Mouse (Mus musculus): Measurements from ENCODE around the gene Mgat4e. TPM values are rescaled to one million over a fixed set of nuclear protein-coding genes. Genes with fewer than 3 reads are reported as not detected.

Gene Mgat4e
- polyA plus RNA-seq, 1 experiment from 2014 or later, result not detected

GRCm38 (mm10) chr1:134567511-134567910 is 18.0 kb upstream of the Mgat4e start:
- Histone ChIP-seq H3K4me1 (replicated peaks) (peaks cover 13% of the 10 kb centered on the region), H3K4me2 (no peak overlapping the region), H3K27ac (no peak overlapping the region), H3K4me3 (no peak overlapping the region), H3K27me3 (no peaks in the 10 kb centered on the region), H3K9ac (no peak overlapping the region), H3K36me3 (no peaks in the 10 kb centered on the region), H3K9me3 (replicated peaks) (no peaks in the 10 kb centered on the region)
- WGBS, result 42% methylated on average over 1 of the region's 1 CpGs
- no peak for ATAC-seq (replicated peaks; ENCODE audit: insufficient number of reproducible peaks, insufficient read depth, low FRiP score, low read depth)

- Histone ChIP-seq H3K27me3 (no peaks in the 10 kb centered on the region), H3K9ac (no peak overlapping the region), H3K27ac (no peak overlapping the region), H3K36me3 (no peaks in the 10 kb centered on the region), H3K4me2 (no peak overlapping the region), H3K4me3 (no peak overlapping the region), H3K9me3 (replicated peaks) (no peaks in the 10 kb centered on the region), H3K4me1 (replicated peaks) (peaks cover 23% of the 10 kb centered on the region)
- no peak for ATAC-seq (replicated peaks; ENCODE audit: insufficient number of reproducible peaks, insufficient read depth, low FRiP score, low read depth)
- WGBS, result 88% methylated on average over 3 of the region's 3 CpGs
Measured at GRCm38 (mm10) chr1:134563726-134564125, 14.2 kb upstream of the Mgat4e start.

GRCm38 (mm10) chr1:134562457-134562856 is 13.0 kb upstream of the Mgat4e start:
- H3K9ac ChIP-seq, result no peak overlapping the region

GRCm38 (mm10) chr1:134561770-134562143 is 12.3 kb upstream of the Mgat4e start:
- Histone ChIP-seq H3K27ac (peak overlapping the region; percentile 91; the same call in 1 of the 2 replicates), H3K4me3 (peak overlapping the region; percentile 98), H3K9ac (peak overlapping the region; percentile 94), H3K36me3 (no peaks in the 10 kb centered on the region), H3K4me2 (peak overlapping the region; percentile 84), H3K9me3 (replicated peaks) (no peaks in the 10 kb centered on the region), H3K4me1 (replicated peaks) (peaks cover 20% of the 10 kb centered on the region), H3K27me3 (no peaks in the 10 kb centered on the region)
- no peak for ATAC-seq (replicated peaks; ENCODE audit: insufficient number of reproducible peaks, insufficient read depth, low FRiP score, low read depth)
- WGBS, result 10% methylated on average over 7 of the region's 7 CpGs

More at GRCm38 (mm10) chr1:134562457-134562856, 13.0 kb upstream of the Mgat4e start:
- Histone ChIP-seq H3K4me2 (peak overlapping the region; percentile 84), H3K4me3 (peak overlapping the region; percentile 98), H3K27me3 (no peaks in the 10 kb centered on the region), H3K27ac (no peak overlapping the region), H3K36me3 (no peaks in the 10 kb centered on the region), H3K4me1 (replicated peaks) (peaks cover 18% of the 10 kb centered on the region), H3K9me3 (replicated peaks) (no peaks in the 10 kb centered on the region)
- no peak for ATAC-seq (replicated peaks; ENCODE audit: insufficient number of reproducible peaks, insufficient read depth, low FRiP score, low read depth)

- peaks cover 18% of the 10 kb centered on the region for H3K4me1 ChIP-seq (replicated peaks)
- ATAC-seq (replicated peaks; ENCODE audit: insufficient number of reproducible peaks, insufficient read depth, low FRiP score, low read depth), result no peak
- peak overlapping the region; percentile 84 for H3K4me2 ChIP-seq
- under 1% methylated on average over 67 of the region's 76 CpGs for WGBS
- peak overlapping the region; percentile 91 for H3K27ac ChIP-seq
- H3K4me3 ChIP-seq, result peak overlapping the region; percentile 98
- no peaks in the 10 kb centered on the region for H3K27me3 ChIP-seq
- H3K9me3 ChIP-seq (replicated peaks), result no peaks in the 10 kb centered on the region
- peak overlapping the region; percentile 94 for H3K9ac ChIP-seq
- no peaks in the 10 kb centered on the region for H3K36me3 ChIP-seq
Measured at GRCm38 (mm10) chr1:134560801-134561769, 11.6 kb upstream of the Mgat4e start.

GRCm38 (mm10) chr1:134560396-134560795 is 10.9 kb upstream of the Mgat4e start:
- no peak for ATAC-seq (replicated peaks; ENCODE audit: insufficient number of reproducible peaks, insufficient read depth, low FRiP score, low read depth)
- H3K4me2 ChIP-seq, result peak overlapping the region; percentile 84
- H3K4me1 ChIP-seq (replicated peaks), result peaks cover 23% of the 10 kb centered on the region
- peak overlapping the region; percentile 98 for H3K4me3 ChIP-seq
- peak overlapping the region; percentile 91 for H3K27ac ChIP-seq
- no peaks in the 10 kb centered on the region for H3K9me3 ChIP-seq (replicated peaks)
- H3K27me3 ChIP-seq, result no peaks in the 10 kb centered on the region
- WGBS, result under 1% methylated on average over 41 of the region's 50 CpGs
- H3K36me3 ChIP-seq, result no peaks in the 10 kb centered on the region
- H3K9ac ChIP-seq, result peak overlapping the region; percentile 94

GRCm38 (mm10) chr1:134559976-134560375 is 10.5 kb upstream of the Mgat4e start, which contains the start of gene Kdm5b:
TSS of gene Kdm5b (plus strand) at chr1:134560171.
- peak within 1 kb of the TSS; percentile 94 for H3K9ac ChIP-seq
- H3K4me2 ChIP-seq, result peak within 1 kb of the TSS; percentile 84
- H3K4me1 ChIP-seq (replicated peaks), result peaks cover 26% of the 10 kb centered on the region
- H3K36me3 ChIP-seq, result no peaks in the 10 kb centered on the region
- no peaks in the 10 kb centered on the region for H3K9me3 ChIP-seq (replicated peaks)
- WGBS, result under 1% methylated on average over 34 of the region's 34 CpGs
- peak within 1 kb of the TSS; percentile 98 for H3K4me3 ChIP-seq
- H3K27me3 ChIP-seq, result no peaks in the 10 kb centered on the region
- H3K27ac ChIP-seq, result peak within 1 kb of the TSS; percentile 91
- ATAC-seq (replicated peaks; ENCODE audit: insufficient number of reproducible peaks, insufficient read depth, low FRiP score, low read depth), result peak; percentile 6; the same call in 1 of the 2 replicates

- Histone ChIP-seq H3K4me3 (no peak overlapping the region), H3K36me3 (no peaks in the 10 kb centered on the region), H3K4me1 (replicated peaks) (peaks cover 26% of the 10 kb centered on the region), H3K9ac (no peak overlapping the region), H3K4me2 (no peak overlapping the region; the same call in 1 of the 2 replicates), H3K27ac (no peak overlapping the region), H3K9me3 (replicated peaks) (no peaks in the 10 kb centered on the region), H3K27me3 (no peaks in the 10 kb centered on the region)
- no peak for ATAC-seq (replicated peaks; ENCODE audit: insufficient number of reproducible peaks, insufficient read depth, low FRiP score, low read depth)
- WGBS, result 78% methylated on average over 3 of the region's 3 CpGs
Measured at GRCm38 (mm10) chr1:134559226-134559625, 9.7 kb upstream of the Mgat4e start.

GRCm38 (mm10) chr1:134558511-134558910 is 9.0 kb upstream of the Mgat4e start:
- no peak overlapping the region for H3K4me3 ChIP-seq
- H3K36me3 ChIP-seq, result no peaks in the 10 kb centered on the region
- no peaks in the 10 kb centered on the region for H3K9me3 ChIP-seq (replicated peaks)
- H3K4me2 ChIP-seq, result no peak overlapping the region
- H3K27ac ChIP-seq, result no peak overlapping the region
- ATAC-seq (replicated peaks; ENCODE audit: insufficient number of reproducible peaks, insufficient read depth, low FRiP score, low read depth), result no peak
- peaks cover 26% of the 10 kb centered on the region for H3K4me1 ChIP-seq (replicated peaks)
- H3K27me3 ChIP-seq, result no peaks in the 10 kb centered on the region
- WGBS, result 69% methylated on average over 5 of the region's 5 CpGs
- H3K9ac ChIP-seq, result no peak overlapping the region

- no peaks in the 10 kb centered on the region for H3K9me3 ChIP-seq (replicated peaks)
- under 1% methylated on average over 35 of the region's 35 CpGs for WGBS
- peak; percentile 97 for ATAC-seq (replicated peaks; ENCODE audit: insufficient number of reproducible peaks, insufficient read depth, low FRiP score, low read depth)
- peaks cover 17% of the 10 kb centered on the region for H3K4me1 ChIP-seq (replicated peaks)
- H3K9ac ChIP-seq, result peak overlapping the region; percentile 72
- peak overlapping the region; percentile 91 for H3K4me2 ChIP-seq
- H3K4me3 ChIP-seq, result peak overlapping the region; percentile 72
- H3K27me3 ChIP-seq, result no peaks in the 10 kb centered on the region
- H3K27ac ChIP-seq, result peak overlapping the region; percentile 92
- no peaks in the 10 kb centered on the region for H3K36me3 ChIP-seq
Measured at GRCm38 (mm10) chr1:134556671-134557218, 7.3 kb upstream of the Mgat4e start.

- peaks cover 15% of the 10 kb centered on the region for H3K4me1 ChIP-seq (replicated peaks)
- no peaks in the 10 kb centered on the region for H3K36me3 ChIP-seq
- WGBS, result under 1% methylated on average over 45 of the region's 46 CpGs
- H3K27me3 ChIP-seq, result no peaks in the 10 kb centered on the region
- peak; percentile 27 for ATAC-seq (replicated peaks; ENCODE audit: insufficient number of reproducible peaks, insufficient read depth, low FRiP score, low read depth)
- H3K9ac ChIP-seq, result peak overlapping the region; percentile 72
- peak overlapping the region; percentile 92 for H3K27ac ChIP-seq
- H3K4me3 ChIP-seq, result peak overlapping the region; percentile 72
- H3K9me3 ChIP-seq (replicated peaks), result no peaks in the 10 kb centered on the region
- H3K4me2 ChIP-seq, result peak overlapping the region; percentile 91
Measured at GRCm38 (mm10) chr1:134555871-134556670, 6.6 kb upstream of the Mgat4e start.
